In the genomic region with DNA sequence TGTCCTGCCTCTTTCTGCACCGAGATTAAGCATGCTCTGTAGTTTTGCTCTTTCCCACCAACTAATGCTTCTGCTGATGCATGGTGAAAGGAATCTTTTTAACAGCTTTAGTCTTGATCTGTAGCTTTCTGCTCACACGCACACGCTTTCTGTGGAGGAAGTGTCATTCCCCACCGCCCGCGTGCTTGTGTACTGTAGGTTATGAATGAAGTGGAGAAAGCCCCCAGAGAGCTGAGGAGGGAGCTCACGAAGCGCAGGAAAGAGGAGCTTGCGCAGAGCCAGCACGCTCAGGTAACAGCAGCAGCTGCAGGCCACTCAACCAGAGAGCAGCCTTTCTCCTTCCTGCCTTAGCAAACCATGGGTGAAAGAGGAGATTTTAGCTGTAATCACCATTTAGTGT, we compare ENCODE assay signal across 24 mouse cellular contexts. TPM values are rescaled to one million over a fixed set of nuclear protein-coding genes. Genes with fewer than 3 reads are reported as not detected.
DNase-seq lines count a peak whose midpoint lies in the region; ATAC-seq and TF ChIP-seq lines count a peak whose summit lies in the region.
"Had no signal": no experiment of that assay in that cellular context is flagged by ENCODE, and none has a peak within 500 bp of the region (broad histone marks: within the 10 kb centered on the region; RNA-seq: fewer than 3 reads in every experiment).

No protein-coding gene starts in this region.

- no peak overlapping the region for H3K4me3 ChIP-seq in midbrain, embryonic 13.5 days (replicated peaks)
- no peak overlapping the region for H3K4me3 ChIP-seq in midbrain, embryonic 11.5 days (ENCODE audit: low read depth, low read length)
- no peak overlapping the region for H3K4me3 ChIP-seq in midbrain, postnatal 0 days (ENCODE audit: low read depth, low read length)
- H3K4me3 ChIP-seq: embryonic facial prominence, embryonic 13.5 days; heart, embryonic 13.5 days; limb, embryonic 12.5 days; liver, embryonic 12.5 days; myocyte had no signal

- TF ChIP-seq CTCF in midbrain, postnatal 0 days (IDR thresholded peaks at IDR 0.05) = no peak

- DNase-seq in frontal cortex, postnatal 36 days (ENCODE audit: low spot score in 2 of 2) = peak; percentile 32 to 40
- DNase-seq in frontal cortex, postnatal 14 days (ENCODE audit: low spot score in 2 of 2) = no peak
- no peak for DNase-seq in midbrain, embryonic 11.5 days (ENCODE audit: low spot score, missing footprints)
- DNase-seq in brain, adult 2 months (ENCODE audit: low read depth, low spot score) = peak; percentile 56
- peak; percentile 40 for DNase-seq in midbrain, postnatal 0 days (ENCODE audit: low spot score)
- DNase-seq in c-Kit-positive CD71-positive TER-119-positive erythroid progenitor cells, embryonic 14.5 days (ENCODE audit: low spot score) = no peak
- DNase-seq: adrenal gland, adult 8-10 months; cerebellum, adult 11-12 months; cerebellum, postnatal 14 days; kidney, adult 8-10 months; kidney, postnatal 25 days; layer of hippocampus, adult 9-11 months; lung, adult 2 months; lung, postnatal 36 days; thymus, postnatal 14 days had no signal

- no peak for ATAC-seq in midbrain, embryonic 13.5 days
- no peak for ATAC-seq in midbrain, embryonic 11.5 days (ENCODE audit: low FRiP score)
- no peak for ATAC-seq in midbrain, postnatal 0 days (ENCODE audit: low FRiP score)
- ATAC-seq: CD4-positive, CD25-positive, alpha-beta regulatory T cell, adult 4 months; forebrain, embryonic 14.5 days; liver, embryonic 12.5 days; Patski had no signal

- peaks cover 7% of the 10 kb centered on the region for H3K4me1 ChIP-seq in midbrain, embryonic 13.5 days (replicated peaks)
- H3K4me1 ChIP-seq in midbrain, embryonic 11.5 days (ENCODE audit: control insufficient read depth, insufficient read depth, low read length) = peaks cover 5% of the 10 kb centered on the region; the same call in 1 of the 2 replicates
- H3K4me1 ChIP-seq in midbrain, postnatal 0 days (ENCODE audit: insufficient read depth, low read length) = no peaks in the 10 kb centered on the region
- H3K4me1 ChIP-seq: embryonic facial prominence, embryonic 13.5 days; heart, embryonic 13.5 days; limb, embryonic 12.5 days; liver, embryonic 12.5 days had no signal

- H3K27ac ChIP-seq in midbrain, embryonic 13.5 days = peak overlapping the region; percentile 31; the same call in 1 of the 2 replicates
- no peak overlapping the region for H3K27ac ChIP-seq in midbrain, embryonic 11.5 days (ENCODE audit: low read depth, low read length)
- H3K27ac ChIP-seq in midbrain, postnatal 0 days (ENCODE audit: low read depth, low read length) = no peak overlapping the region
- H3K27ac ChIP-seq: embryonic facial prominence, embryonic 13.5 days; heart, embryonic 13.5 days; limb, embryonic 12.5 days; liver, embryonic 12.5 days had no signal

- H3K4me2 ChIP-seq in midbrain, embryonic 13.5 days (replicated peaks) = no peak overlapping the region
- no peak overlapping the region for H3K4me2 ChIP-seq in midbrain, embryonic 11.5 days
- no peak overlapping the region for H3K4me2 ChIP-seq in midbrain, postnatal 0 days (ENCODE audit: low read depth, low read length, poor library complexity, severe bottlenecking)
- H3K4me2 ChIP-seq: embryonic facial prominence, embryonic 13.5 days; heart, embryonic 13.5 days; limb, embryonic 12.5 days; liver, embryonic 12.5 days had no signal

- peaks cover 15% of the 10 kb centered on the region for H3K36me3 ChIP-seq in midbrain, embryonic 13.5 days
- H3K36me3 ChIP-seq in midbrain, embryonic 11.5 days (ENCODE audit: control insufficient read depth, insufficient read depth, low read length) = no peaks in the 10 kb centered on the region; the same call in 1 of the 2 replicates
- H3K36me3 ChIP-seq in midbrain, postnatal 0 days (ENCODE audit: insufficient read depth, low read length) = 0 out of 2 replicates have a peak, but pooled peaks cover 4% of the 10 kb centered on the region

- WGBS in midbrain, embryonic 13.5 days = 81% methylated on average over 10 of the region's 10 CpGs
- WGBS in midbrain, embryonic 11.5 days = 86% methylated on average over 10 of the region's 10 CpGs
- WGBS in midbrain, postnatal 0 days = 73% methylated on average over 10 of the region's 10 CpGs

- no peak overlapping the region for H3K9ac ChIP-seq in midbrain, embryonic 13.5 days (replicated peaks)
- no peak overlapping the region for H3K9ac ChIP-seq in midbrain, embryonic 11.5 days (ENCODE audit: low read length)
- H3K9ac ChIP-seq in midbrain, postnatal 0 days (replicated peaks; ENCODE audit: low read length, poor library complexity, severe bottlenecking) = no peak overlapping the region
- H3K9ac ChIP-seq: embryonic facial prominence, embryonic 13.5 days; heart, embryonic 13.5 days; limb, embryonic 12.5 days; liver, embryonic 12.5 days had no signal

- H3K9me3 ChIP-seq in midbrain, embryonic 13.5 days = no peaks in the 10 kb centered on the region
- H3K9me3 ChIP-seq in midbrain, embryonic 11.5 days (ENCODE audit: control insufficient read depth, low read length) = no peaks in the 10 kb centered on the region
- no peaks in the 10 kb centered on the region for H3K9me3 ChIP-seq in midbrain, postnatal 0 days (ENCODE audit: low read length)
- H3K9me3 ChIP-seq: embryonic facial prominence, embryonic 13.5 days; heart, embryonic 13.5 days; limb, embryonic 12.5 days; liver, embryonic 12.5 days had no signal

- no peaks in the 10 kb centered on the region for H3K27me3 ChIP-seq in midbrain, embryonic 13.5 days
- H3K27me3 ChIP-seq in midbrain, embryonic 11.5 days (ENCODE audit: control insufficient read depth, insufficient read depth, low read length) = no peaks in the 10 kb centered on the region
- no peaks in the 10 kb centered on the region for H3K27me3 ChIP-seq in midbrain, postnatal 0 days (ENCODE audit: insufficient read depth, low read length)
- H3K27me3 ChIP-seq: embryonic facial prominence, embryonic 13.5 days; heart, embryonic 13.5 days; limb, embryonic 12.5 days; liver, embryonic 12.5 days; Patski had no signal

RNA-seq across cellular contexts. Expression of a gene that starts 48.0 kb away (rescaled TPM):
- polyA plus RNA-seq in midbrain, embryonic 13.5 days (2015; fragmentation: Nextera tagmentation; extraction: Ambion mirVana) = 6.5 and 7.4 TPM in 2 replicates
- polyA plus RNA-seq in midbrain, embryonic 11.5 days (2014; fragmentation: Nextera tagmentation; extraction: Ambion mirVana) = 10.4 and 11.3 TPM in 2 replicates
- 19.5 and 33.3 TPM in 2 replicates for total RNA-seq in midbrain, postnatal 0 days (2014; rRNA removed)
- 2.7 and 4.0 TPM in 2 replicates for polyA plus RNA-seq in midbrain, postnatal 0 days (2015; fragmentation: Nextera tagmentation; extraction: Ambion mirVana)

Comparison
In these comparisons a context has a peak if more than half of its experiments do, and no peak if none do; other contexts are left out.
1. DNase-seq: peak in frontal cortex, postnatal 36 days (2 of 2), brain, adult 2 months (single experiment) and midbrain, postnatal 0 days (single experiment); none in frontal cortex, postnatal 14 days (0 of 2), midbrain, embryonic 11.5 days (single experiment) and c-Kit-positive CD71-positive TER-119-positive erythroid progenitor cells, embryonic 14.5 days (single experiment).